Mouse (Mus musculus): ENCODE measurements around the gene Senp3. TPM values are rescaled to one million over a fixed set of nuclear protein-coding genes. Genes with fewer than 3 reads are reported as not detected.
A peak's percentile ranks its signal among the peaks of the same experiment; 100 is the strongest.
"Not testable (repeated sequence)": the region's sequence is repeated elsewhere in the genome, so short reads cannot be mapped to it uniquely, and the experiment has no call there.

Senp3 gene
- total RNA-seq (2015; ENCODE audit: low replicate concordance): 46.4 and 52.3 TPM in 2 replicates
- 10.3 and 18.2 TPM in 2 replicates for total RNA-seq (2017; ENCODE audit: low replicate concordance)

DNA sequence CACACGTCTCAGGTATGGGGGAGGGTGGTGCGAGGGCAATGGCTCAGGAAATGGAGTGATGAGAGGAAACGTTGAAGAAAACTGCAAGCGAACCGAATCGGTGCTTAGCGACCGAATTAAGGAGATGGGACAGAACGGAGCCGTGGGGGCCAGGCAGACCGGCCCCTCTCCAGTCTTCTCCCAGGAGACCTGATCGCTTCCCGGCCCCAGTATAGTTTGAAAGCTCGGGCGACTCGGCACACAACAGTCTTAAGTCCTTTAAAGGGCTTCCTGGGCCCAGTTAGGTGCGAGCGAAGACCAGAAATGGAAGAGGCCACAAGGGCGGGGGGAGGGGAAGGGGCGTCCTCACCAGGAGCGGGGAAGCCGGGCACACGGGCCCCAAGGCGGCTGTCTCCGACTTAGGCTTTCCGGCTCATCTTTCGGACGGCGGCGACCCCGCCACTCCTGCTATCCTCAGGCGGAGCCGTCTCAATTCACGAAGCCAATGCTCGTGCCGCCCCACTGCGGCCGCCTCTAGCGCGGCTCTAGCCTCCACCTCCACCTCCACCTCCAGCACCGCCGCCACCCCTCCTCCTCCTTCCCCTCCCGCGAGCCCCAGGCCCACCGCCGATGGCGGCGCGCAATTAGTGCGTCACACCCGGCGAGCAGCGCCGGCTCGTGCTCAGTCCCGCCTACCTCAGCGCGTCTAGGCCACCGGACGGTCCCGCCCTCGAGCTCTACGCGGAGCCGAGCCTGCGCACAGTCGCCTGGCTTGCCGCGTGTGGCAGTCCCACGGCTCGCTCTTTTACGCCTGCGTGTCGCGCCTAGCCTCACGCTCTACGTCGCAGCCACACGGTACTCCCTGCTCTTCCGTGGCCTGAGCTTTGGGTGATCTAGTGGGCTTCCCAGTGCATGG, at the start of gene Senp3:
TSS of gene Senp3 (minus strand) at position 771 of the 895 bp plus-strand sequence.
- ATAC-seq (replicated peaks; ENCODE audit: low FRiP score, poor library complexity, severe bottlenecking): peak; percentile 89

DNA sequence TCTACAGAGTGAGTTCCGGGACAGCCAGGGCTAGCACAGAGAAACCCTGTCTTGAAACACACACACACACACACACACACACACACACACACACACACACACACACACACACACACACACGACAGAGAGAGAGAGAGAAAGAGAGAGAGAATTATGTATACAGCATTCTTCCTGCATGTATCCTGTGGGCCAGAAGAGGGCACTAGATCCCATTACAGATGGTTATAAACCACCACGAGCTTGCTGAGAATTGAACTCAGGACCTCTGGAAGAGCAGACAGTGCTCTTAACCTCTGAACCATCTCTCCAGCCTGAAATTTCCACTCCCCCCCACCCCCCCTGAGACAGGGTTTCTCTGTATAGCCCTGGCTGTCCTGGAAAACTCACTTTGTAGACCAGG, 49.5 kb upstream of the Senp3 start:
- not testable (repeated sequence) for ATAC-seq (replicated peaks; ENCODE audit: low FRiP score, poor library complexity, severe bottlenecking)

DNA sequence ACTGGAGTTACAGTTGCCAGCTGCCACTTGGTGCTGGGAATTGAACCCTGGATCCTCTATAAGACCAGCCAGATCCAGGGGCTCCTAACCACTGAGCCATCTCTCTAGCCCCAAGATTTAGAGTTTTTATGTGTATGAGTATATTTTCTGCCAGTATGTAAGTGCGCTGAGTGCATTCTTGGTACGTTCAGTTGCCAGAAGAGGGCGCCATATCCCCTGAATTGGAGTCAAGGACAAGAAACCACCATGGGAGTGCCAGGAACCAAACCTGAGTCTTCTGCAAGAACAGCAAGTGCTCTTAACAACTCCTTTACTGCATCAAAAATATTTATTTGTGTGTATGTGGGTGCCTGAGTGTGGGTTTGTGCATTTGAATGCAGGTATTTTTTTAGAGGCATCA, 47.2 kb upstream of the Senp3 start:
- peak; percentile 68 for ATAC-seq (replicated peaks; ENCODE audit: low FRiP score, poor library complexity, severe bottlenecking)

DNA sequence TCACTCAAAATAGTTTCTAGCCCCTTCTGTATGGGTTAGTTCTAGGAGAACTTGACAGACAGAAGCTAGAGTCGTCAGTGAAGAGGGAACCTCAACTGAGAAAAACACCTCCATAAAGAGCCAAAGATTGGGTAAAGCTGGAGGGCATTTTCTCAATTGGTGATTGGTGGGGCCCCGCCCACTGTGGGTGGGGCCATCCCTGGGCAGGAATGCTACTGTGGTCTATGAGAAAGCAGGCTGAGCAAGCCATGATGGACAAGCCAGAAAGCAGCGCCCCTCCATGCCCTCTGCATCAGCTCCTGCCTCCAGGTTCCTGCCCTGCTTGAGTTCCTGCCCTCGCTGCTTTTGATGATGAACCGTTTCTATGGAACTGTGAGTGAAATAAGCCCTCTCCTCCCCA, 44.1 kb upstream of the Senp3 start:
- no peak for ATAC-seq (replicated peaks; ENCODE audit: low FRiP score, poor library complexity, severe bottlenecking)

DNA sequence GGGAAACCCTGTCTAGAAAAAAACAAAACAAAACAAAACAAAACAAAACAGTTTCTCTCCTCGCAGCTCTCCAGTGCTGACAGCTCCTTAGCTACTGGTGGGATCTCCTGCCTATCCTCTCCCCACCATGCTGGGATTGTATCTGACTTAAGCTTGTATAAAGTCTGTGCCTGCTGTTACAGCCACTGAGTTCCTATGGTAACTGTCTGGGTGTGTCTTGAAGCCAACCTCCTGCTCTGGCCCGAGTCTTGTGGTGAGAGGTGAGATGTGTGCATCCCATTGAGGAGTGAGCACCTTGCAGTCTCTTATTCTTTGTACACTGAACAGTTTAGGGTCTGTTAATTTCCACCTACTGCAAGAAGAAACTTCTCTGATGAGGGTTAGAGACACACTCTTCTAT, 41.2 kb upstream of the Senp3 start:
- no peak for ATAC-seq (replicated peaks; ENCODE audit: low FRiP score, poor library complexity, severe bottlenecking)

DNA sequence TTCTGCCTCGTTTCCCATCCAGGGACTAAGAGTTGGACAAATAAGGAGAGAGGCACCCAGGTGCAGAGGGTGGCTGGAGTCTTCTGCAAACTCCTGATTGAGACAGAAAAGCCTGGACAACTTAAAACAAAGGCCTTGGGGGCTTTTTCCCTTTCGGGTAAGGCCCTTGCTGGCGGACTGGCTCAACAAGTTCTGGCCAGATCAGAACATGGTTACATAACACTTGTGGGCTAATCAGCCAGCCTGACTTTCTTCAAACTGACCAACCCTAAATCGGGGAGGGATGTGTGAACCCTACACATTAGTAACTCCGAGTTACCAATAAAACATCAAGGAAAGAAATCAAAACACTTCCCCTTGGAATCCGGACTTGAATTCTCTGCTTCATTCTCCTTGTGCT, 39.0 kb upstream of the Senp3 start:
- ATAC-seq (replicated peaks; ENCODE audit: low FRiP score, poor library complexity, severe bottlenecking): no peak

DNA sequence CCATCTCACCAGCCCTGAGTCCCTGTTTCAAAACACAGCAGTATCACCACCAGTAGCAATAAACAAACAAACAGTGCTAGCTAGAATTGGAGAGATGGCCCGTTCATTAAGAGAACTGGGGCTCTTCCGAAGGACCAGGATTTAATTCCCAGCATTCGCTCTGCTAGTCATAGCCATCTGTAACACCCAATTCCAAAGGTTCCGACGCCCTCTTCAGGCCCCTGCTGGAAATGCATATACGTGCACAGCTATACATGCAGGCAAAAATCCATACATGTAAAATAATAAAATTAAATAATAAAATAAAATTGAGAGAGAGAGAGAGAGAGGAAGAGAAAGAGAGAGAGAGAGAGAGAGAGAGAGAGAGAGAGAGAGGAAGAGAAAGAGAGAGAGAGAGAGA, 37.5 kb upstream of the Senp3 start:
- ATAC-seq (replicated peaks; ENCODE audit: low FRiP score, poor library complexity, severe bottlenecking): 0 out of 2 replicates have a peak, but pooled peaks have one; percentile 42

DNA sequence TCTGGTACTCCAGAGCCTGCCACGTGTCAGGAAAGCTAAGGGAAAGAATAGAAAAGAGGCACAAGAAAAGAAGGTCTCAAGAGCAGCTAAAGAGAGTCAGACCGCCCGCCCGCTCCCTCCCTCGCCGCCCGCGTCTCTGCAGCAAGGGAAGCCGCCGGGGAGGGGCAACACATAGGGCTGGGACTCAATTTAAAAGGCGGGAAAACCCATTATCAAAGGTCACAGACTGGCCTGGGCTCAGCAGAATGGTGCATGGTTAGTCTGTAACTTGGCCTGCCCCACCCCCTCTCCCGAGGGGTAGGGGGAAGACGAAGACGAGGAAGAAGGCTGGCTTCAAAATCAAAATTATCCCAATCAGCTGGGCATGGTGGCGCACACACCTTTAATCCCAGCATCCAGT, 36.8 kb upstream of the Senp3 start:
- peak; percentile 85 for ATAC-seq (replicated peaks; ENCODE audit: low FRiP score, poor library complexity, severe bottlenecking)

DNA sequence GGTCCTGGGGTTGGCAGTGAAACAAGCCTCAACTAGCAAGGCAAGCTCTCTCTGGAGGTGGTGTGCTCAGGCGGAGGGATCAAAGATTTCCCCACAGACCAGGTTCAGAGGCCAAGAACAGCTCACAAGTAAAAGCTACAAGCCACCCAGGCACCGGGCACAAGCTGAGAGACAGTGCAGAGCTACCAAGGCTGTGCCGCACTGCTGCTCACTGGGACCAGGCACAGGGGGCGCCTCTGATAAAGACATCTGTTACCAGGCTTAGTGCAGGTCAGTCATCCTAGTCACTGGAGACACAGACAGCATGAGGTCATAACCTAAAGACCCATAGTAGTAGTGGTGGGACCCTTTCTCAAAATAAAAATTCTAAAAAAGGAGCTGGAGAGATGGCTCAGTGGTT, 35.1 kb upstream of the Senp3 start:
- ATAC-seq (replicated peaks; ENCODE audit: low FRiP score, poor library complexity, severe bottlenecking): no peak

DNA sequence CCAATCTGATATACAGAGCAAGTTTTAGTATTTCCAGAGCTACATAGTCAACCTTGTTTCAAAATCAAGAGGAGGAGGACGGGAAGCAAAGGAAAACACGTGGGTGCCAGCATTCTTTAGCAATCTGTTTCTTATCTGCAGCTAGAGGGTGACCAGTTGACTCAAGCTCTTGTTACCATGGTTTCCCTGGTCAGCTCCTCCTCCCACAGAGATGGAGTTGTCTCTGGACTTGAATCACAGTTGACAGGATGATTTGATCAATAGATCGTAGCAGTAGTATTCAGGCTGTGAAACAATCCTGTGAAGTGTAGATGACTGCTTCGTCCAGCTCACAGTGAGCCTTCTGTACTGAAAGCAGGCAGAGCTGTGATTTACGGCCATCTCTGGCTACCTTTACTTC, 34.0 kb upstream of the Senp3 start:
- ATAC-seq (replicated peaks; ENCODE audit: low FRiP score, poor library complexity, severe bottlenecking): no peak

DNA sequence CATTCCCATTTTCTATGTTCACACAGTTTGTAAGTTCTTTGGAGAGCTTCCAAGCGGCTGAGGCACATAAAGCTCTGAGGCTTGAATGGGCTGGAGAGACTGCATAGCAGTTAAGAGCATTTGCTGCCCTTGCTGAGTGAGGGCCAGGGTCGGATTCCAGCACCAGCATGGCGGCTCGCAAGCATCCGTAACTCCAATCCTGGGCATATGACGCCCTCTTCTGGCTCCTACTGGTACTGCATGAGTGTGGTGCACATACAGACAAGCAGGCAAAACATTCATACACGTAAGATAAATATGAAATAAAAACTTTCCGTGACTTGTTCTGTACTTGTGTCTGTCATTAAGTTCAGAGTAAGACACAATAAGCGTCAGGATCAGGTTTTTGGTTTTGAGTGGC, 33.6 kb upstream of the Senp3 start:
- no peak for ATAC-seq (replicated peaks; ENCODE audit: low FRiP score, poor library complexity, severe bottlenecking)

DNA sequence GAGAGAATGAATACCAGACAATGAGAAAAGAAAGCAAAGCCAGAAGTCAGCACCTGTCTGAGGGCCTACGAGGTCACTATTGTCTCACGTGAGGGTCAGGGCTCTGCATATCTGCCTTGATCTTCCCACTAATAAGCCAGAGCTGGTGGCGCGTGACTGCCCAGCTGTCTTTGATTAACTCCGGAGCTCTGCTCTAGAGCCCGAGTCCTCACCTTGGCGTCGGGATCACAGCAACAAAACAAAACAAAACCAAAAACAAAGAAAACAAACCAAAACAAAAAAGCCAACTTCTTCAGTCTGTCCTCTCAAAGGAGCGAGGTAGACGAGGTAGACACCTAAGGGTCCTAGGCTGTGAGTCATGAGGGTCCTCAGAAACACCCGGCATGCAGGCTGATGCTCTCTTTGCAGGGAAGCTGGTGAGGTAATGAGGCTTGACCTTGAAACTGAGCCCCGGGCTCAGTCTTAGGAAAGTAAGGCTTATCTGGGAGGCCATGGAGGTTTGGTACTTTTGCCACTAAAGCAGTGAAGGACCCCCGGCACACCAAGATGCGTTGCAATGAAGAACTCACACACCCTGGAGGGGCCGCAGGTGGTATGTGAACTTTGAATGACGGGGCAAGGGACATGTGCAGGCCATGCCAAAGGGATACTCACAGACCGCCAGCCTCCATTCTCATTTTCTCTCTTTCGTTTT, 32.9 kb upstream of the Senp3 start:
- ATAC-seq (replicated peaks; ENCODE audit: low FRiP score, poor library complexity, severe bottlenecking): no peak

DNA sequence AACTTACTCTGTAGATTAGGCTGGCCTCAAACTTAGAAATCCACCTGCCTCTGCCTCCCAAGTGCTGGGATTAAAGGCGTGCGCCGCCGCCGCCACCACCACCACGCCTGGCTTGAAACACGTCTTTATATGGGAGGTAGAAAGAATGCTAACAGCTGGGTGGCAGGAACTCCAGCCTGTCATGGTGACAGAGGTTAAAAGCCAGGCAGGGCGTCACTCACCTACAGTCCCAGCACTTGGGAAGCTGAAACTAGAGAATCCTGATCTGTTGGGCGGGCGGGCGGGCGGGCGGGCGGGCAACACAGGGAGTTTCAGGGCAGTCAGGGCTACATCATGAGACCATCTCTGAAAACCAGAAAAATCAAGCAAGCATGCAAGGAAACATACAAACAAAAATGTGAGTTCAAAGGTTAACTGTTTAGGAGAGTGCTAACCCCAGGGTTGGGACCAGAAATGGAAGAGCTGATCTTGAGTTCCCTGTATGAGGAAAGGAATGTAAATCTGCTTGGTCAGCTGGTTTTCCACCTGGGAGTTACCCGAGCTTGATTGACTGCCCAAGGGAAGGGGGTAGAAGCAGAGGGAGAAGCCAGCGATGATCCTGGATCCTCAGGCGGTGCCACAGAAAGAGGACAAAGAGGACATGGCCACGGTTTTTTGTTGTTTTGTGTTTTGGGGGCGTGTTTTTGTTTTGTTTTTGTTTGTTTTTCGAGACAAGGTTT, 31.2 kb upstream of the Senp3 start:
- no peak for ATAC-seq (replicated peaks; ENCODE audit: low FRiP score, poor library complexity, severe bottlenecking)

DNA sequence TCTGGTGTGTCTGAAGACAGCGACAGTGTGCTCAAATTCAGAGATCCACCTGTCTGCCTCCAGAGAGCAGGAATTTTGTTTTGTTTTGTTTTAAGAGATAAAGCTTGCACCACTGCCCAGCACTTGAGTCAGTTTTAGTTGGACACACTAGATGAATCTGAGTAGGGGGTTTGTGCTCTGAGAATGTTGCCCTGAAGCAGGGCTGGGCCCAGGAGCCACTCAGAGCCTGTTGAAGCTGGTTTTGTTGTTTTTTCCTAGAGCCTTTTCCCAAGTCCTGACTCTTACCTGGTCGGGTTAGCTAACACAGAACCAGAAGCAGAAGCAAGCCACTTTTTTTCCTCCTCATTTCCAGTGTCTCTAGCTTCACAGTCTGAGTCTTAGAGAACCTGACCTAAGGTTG, 29.2 kb upstream of the Senp3 start:
- ATAC-seq (replicated peaks; ENCODE audit: low FRiP score, poor library complexity, severe bottlenecking): no peak

DNA sequence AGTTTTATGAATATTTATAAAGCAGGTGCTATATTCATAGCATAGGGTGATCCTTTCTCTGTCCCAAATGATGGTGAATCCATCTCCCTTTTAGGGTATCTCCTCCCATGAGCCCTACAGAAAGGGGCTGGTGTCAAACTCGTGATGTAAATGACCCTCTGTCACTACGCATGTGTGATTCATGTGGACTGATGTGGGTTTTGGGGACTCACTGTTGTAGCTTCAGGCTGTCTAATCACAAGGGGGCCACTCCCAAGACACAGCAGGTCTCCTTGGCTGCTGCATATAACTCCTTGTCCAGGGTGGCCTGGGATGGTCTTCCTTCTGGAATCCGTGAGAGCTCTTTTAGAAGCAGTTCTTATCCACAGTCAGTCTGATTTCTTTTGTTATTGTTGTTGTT, 28.6 kb upstream of the Senp3 start:
- 0 out of 2 replicates have a peak, but pooled peaks have one; percentile 50 for ATAC-seq (replicated peaks; ENCODE audit: low FRiP score, poor library complexity, severe bottlenecking)

DNA sequence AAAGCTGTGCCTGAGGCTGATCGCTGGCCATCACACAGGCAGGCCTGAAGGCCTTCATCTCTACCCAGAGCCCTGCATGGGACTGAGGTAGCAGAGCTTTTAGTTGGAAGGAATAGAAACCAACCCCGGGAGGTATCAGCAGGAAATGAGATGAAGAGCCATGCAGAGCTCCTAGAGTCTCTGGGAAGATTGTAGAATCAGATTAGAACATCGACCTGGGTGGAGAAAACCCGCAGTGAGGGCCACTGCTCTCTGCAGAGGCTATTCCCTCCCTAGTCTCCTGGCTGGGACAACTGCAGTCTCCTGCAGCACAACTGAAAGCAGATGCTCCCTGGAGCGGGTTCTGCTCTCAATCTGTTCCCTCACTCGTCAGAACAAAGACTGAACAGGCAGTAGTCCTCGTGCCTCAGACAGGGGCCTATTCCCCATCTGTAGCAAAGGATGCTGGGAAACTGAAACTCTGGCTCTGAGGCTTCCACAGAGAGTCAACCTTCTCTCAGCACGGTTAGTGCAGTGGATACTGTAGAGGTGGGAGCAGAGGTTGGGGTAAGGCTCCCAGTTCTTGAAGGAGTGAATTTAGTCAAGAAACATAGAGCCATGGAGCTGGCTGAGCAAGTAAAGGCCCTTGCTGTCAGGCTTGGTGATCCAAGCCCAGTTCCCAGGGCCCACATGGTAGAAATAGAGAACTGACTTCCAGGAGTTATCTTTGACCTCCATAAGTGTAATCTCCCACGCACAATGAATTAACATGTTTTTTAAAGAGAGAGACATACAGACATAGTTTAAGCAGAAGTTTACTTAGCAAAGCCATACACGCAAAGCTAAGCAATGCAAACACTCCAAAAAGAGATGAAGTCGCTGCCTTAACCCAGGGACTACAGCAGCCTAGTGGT, 27.9 kb upstream of the Senp3 start:
- peak; percentile 61 for ATAC-seq (replicated peaks; ENCODE audit: low FRiP score, poor library complexity, severe bottlenecking)

DNA sequence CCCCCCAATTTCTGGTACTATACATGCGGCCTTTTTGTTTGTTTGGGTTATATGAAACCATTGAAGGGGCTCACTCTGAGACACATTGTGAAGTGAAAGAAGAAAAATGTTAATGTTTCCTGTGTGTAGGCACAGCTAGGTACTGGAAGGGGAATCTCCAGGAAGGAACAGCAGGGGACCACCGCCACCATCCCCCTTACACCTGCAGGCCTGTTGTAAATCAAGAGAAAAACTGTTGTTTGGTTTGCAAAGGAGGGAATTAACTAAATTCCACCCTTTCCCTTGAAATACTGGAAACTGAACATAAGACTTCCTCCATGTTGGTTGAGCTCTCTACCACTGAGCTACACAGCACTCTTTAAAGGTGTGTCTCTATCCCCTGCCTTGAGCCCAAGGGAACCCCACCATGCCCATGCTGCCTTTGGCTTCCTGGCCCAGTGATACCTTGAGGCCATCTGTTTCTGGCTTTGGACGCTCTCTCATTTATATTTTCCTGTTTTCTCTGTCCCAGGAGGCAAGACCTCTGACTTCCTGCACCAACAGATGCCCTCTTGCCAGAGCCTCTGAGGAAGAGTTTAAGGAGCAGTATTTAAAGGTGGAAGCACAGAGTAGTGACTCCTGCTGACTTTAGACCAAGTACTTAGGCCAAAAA, 26.9 kb upstream of the Senp3 start:
- no peak for ATAC-seq (replicated peaks; ENCODE audit: low FRiP score, poor library complexity, severe bottlenecking)

DNA sequence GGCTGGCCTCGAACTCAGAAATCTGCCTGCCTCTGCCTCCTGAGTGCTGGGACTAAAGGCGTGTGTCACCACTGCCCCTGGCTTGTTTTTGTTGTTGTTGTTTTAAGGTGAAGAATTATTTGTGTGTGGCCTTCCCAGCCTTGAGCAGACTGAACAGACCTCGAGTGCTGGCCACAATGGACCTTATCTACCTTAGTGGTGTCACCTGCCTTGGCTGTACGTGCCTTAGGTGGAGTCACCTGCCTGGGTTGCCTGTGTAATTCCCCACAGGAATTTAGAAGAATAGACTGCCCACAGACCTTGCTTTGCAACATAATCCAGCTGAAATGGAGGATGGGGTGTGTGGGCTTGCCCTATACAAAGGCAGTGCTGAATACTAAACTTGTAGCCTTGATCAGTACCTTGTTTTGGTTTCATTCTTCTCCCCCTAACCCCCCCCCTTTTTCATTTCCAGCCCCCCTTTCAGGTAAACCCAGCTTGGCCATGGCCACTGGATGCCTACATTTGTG, 26.0 kb upstream of the Senp3 start:
- ATAC-seq (replicated peaks; ENCODE audit: low FRiP score, poor library complexity, severe bottlenecking): no peak

DNA sequence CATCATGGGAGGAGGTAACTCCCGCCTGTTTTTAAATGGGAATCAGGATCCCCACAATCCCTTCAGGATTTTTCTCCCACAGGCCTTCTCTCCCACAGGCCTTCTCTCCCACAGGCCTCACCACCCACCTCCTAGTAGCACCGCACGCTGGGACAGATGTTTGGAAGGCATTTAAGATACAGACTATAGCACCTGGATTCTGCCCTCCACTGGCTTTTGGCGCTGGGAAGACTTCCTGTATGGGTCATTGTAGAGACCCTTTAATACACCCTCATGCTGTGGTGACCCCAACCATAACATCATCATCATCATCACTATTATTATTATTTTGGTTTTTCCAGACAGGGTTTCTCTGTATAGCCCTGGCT, 25.6 kb upstream of the Senp3 start:
- ATAC-seq (replicated peaks; ENCODE audit: low FRiP score, poor library complexity, severe bottlenecking): no peak

Measured in erythroblast, adult 5-6 weeks (primary cell).